Comparison of ENCODE assay signal across 10 mouse cellular contexts in genomic region chr7:109841618-109842418, GRCm38 (mm10). TPM values are rescaled to one million over a fixed set of nuclear protein-coding genes. Genes with fewer than 3 reads are reported as not detected.
A peak's percentile ranks its signal among the peaks of the same experiment; 100 is the strongest.
DNase-seq lines count a peak whose midpoint lies in the region; ATAC-seq lines count a peak whose summit lies in the region.
"Had no signal": no experiment of that assay in that cellular context is flagged by ENCODE, and none has a peak within 500 bp of the region (broad histone marks: within the 10 kb centered on the region; RNA-seq: fewer than 3 reads in every experiment).

No protein-coding gene starts in this region.

- no peak overlapping the region for H3K4me3 ChIP-seq in hindbrain, embryonic 16.5 days (ENCODE audit: low read length)
- H3K4me3 ChIP-seq: limb, embryonic 13.5 days had no signal

- H3K27ac ChIP-seq in hindbrain, embryonic 16.5 days (ENCODE audit: low read depth, low read length) = peak overlapping the region; percentile 51; the same call in 1 of the 2 replicates
- H3K27ac ChIP-seq: limb, embryonic 13.5 days had no signal

- 69% methylated on average over 13 of the region's 13 CpGs for WGBS in hindbrain, embryonic 16.5 days

- no peak overlapping the region for H3K9ac ChIP-seq in hindbrain, embryonic 16.5 days (ENCODE audit: low read depth, low read length)
- H3K9ac ChIP-seq: limb, embryonic 13.5 days had no signal

- H3K4me1 ChIP-seq in hindbrain, embryonic 16.5 days (ENCODE audit: control insufficient read depth, insufficient read depth, low read depth, low read length) = peaks cover 8% of the 10 kb centered on the region; the same call in 1 of the 2 replicates

- H3K9me3 ChIP-seq in hindbrain, embryonic 16.5 days (ENCODE audit: control insufficient read depth, low read length) = no peaks in the 10 kb centered on the region
- H3K9me3 ChIP-seq: limb, embryonic 13.5 days had no signal

- no peaks in the 10 kb centered on the region for H3K27me3 ChIP-seq in hindbrain, embryonic 16.5 days (replicated peaks; ENCODE audit: control insufficient read depth, insufficient read depth, low read length)

- H3K4me2 ChIP-seq in hindbrain, embryonic 16.5 days (ENCODE audit: low read length) = no peak overlapping the region
- H3K4me2 ChIP-seq: limb, embryonic 13.5 days had no signal

- DNase-seq in adrenal gland, postnatal 14 days = peak; percentile 59
- DNase-seq in adrenal gland, adult 18-20 months (ENCODE audit: low spot score in 2 of 2) = no peak
- DNase-seq in lung, postnatal 4 days = peak; percentile 29 to 55
- DNase-seq in lung, postnatal 25 days (ENCODE audit: low spot score) = no peak
- DNase-seq in right cerebral cortex, adult 2 months (ENCODE audit: low spot score in 2 of 2) = peak; percentile 30 to 34
- no peak for DNase-seq in kidney, postnatal 36 days

- H3K36me3 ChIP-seq in hindbrain, embryonic 16.5 days (ENCODE audit: control insufficient read depth, insufficient read depth, low read length) = no peaks in the 10 kb centered on the region
- H3K36me3 ChIP-seq: limb, embryonic 13.5 days had no signal

- ATAC-seq in hindbrain, embryonic 16.5 days = peak; percentile 92
- ATAC-seq in CD4-positive, CD25-positive, alpha-beta regulatory T cell, adult 4 months = no peak

RNA-seq across cellular contexts. Expression of gene Scube2, which starts 23.7 kb away (rescaled TPM):
- total RNA-seq in adrenal gland, postnatal 14 days (2021) = 0.64 and 0.78 TPM in 2 replicates
- under 1 TPM in 1 of 2 experiments, not detected in 1; 0.32 TPM for total RNA-seq in adrenal gland, adult 18-20 months (2021)
- 2.5 TPM in 2 replicates for polyA plus RNA-seq in hindbrain, embryonic 16.5 days (2015; fragmentation: Nextera tagmentation; extraction: Ambion mirVana)
- not detected for polyA plus RNA-seq in CD4-positive, CD25-positive, alpha-beta regulatory T cell, adult 4 months (2017; shearing (Covaris generic))
- total RNA-seq: neutrophil, adult 5-6 weeks had no signal

RNA-seq across cellular contexts. Expression of gene Nrip3, which starts 60.0 kb away (rescaled TPM):
- 0.67 and 1.2 TPM in 2 replicates for total RNA-seq in adrenal gland, postnatal 14 days (2021)
- 1 to 10 TPM in 1 of 2 experiments, under 1 TPM in 1; 0.73 to 1.0 TPM for total RNA-seq in adrenal gland, adult 18-20 months (2021)
- polyA plus RNA-seq in hindbrain, embryonic 16.5 days (2015; fragmentation: Nextera tagmentation; extraction: Ambion mirVana) = 16.4 and 21.6 TPM in 2 replicates
- polyA plus RNA-seq in CD4-positive, CD25-positive, alpha-beta regulatory T cell, adult 4 months (2017; shearing (Covaris generic)) = under 1 TPM; 0.30 to 0.73 TPM

Comparison
In these comparisons a context has a peak if more than half of its experiments do, and no peak if none do; other contexts are left out.
1. DNase-seq: peak in adrenal gland, postnatal 14 days (single experiment), lung, postnatal 4 days (2 of 2) and right cerebral cortex, adult 2 months (2 of 2); none in adrenal gland, adult 18-20 months (0 of 2), lung, postnatal 25 days (single experiment) and kidney, postnatal 36 days (0 of 2).